Mouse (Mus musculus): Measurements from ENCODE around the gene Adarb1. TPM values are rescaled to one million over a fixed set of nuclear protein-coding genes. Genes with fewer than 3 reads are reported as not detected.

Gene Adarb1
- polyA plus RNA-seq, 2 experiments: 0.92 to 1.2 TPM

DNA sequence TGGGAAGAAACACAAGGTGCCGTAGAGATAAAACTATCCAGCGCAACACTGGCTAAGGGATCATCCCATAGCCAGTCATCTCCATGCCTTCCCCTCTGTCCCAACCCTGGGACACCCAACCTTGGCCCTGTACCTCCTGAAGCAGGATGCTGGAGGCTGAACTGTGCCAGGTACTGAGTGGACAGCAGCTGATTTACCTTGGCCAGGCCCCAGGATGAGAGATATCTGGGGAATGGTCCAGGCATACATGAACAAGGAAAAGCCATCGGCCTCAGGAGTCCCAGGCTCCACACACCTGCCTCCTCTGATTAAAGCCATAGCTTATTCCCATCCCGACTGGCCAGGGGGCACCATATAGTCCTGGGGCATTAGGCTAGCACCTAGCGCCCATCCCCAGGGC is 171.0 kb downstream of the Adarb1 start:
- Histone ChIP-seq H3K27ac (no peak overlapping the region), H3K9me3 (ENCODE audit: control insufficient read depth, low read length) (no peaks in the 10 kb centered on the region), H3K36me3 (replicated peaks; ENCODE audit: control insufficient read depth, insufficient read depth, low read depth) (no peaks in the 10 kb centered on the region), H3K9ac (replicated peaks) (no peak overlapping the region), H3K4me3 (ENCODE audit: insufficient read depth in 1 of 2, low read depth in 2 of 2, low read length in 2 of 2) (no peak overlapping the region), H3K4me1 (replicated peaks; ENCODE audit: control insufficient read depth in 2 of 2, insufficient read depth in 2 of 2, low read length in 1 of 2) (peaks cover 0 to 6% of the 10 kb centered on the region in 2 experiments; a peak in 2 of 4 replicates), H3K27me3 (ENCODE audit: control insufficient read depth, insufficient read depth, low read length) (no peaks in the 10 kb centered on the region), H3K4me2 (ENCODE audit: low read depth) (no peak overlapping the region)
- ATAC-seq (ENCODE audit: insufficient read depth) (no peak), DNase-seq (ENCODE audit: low read depth in 3 of 3, low spot score in 3 of 3) (no peak)
- WGBS (ENCODE audit: insufficient replicate concordance): 74% methylated on average over 5 of the region's 5 CpGs
- TF ChIP-seq EP300 (IDR thresholded peaks at IDR 0.05; ENCODE audit: low read depth): no peak

DNA sequence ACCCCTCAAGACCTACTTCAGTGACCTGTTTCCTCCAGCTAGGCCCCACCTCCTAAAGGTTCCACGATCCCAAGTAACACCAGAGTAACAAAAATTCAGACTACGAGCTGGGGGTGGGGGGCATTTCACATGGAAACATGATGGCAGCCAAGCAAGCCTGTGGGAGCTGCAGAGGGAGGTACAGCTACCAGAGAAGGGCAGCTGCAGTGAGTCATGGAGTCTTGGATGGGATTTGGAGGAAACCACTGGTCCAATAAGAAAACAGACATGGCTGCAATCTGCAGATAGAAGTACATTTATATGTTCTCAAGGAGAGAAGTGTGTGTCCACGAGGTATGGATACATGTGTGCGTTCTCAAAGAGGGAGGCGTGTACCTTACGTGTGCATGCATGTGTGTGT is 173.3 kb downstream of the Adarb1 start:
- H3K4me3 ChIP-seq (ENCODE audit: insufficient read depth in 1 of 2, low read depth in 2 of 2, low read length in 2 of 2): no peak overlapping the region
- no peak overlapping the region for H3K4me2 ChIP-seq (ENCODE audit: low read depth)
- DNase-seq (ENCODE audit: low read depth in 3 of 3, low spot score in 3 of 3): no peak
- no peaks in the 10 kb centered on the region; a peak in 1 of 4 replicates for H3K4me1 ChIP-seq (replicated peaks; ENCODE audit: control insufficient read depth in 2 of 2, insufficient read depth in 2 of 2, low read length in 1 of 2)
- no peaks in the 10 kb centered on the region for H3K27me3 ChIP-seq (ENCODE audit: control insufficient read depth, insufficient read depth, low read length)
- no peaks in the 10 kb centered on the region for H3K36me3 ChIP-seq (replicated peaks; ENCODE audit: control insufficient read depth, insufficient read depth, low read depth)
- no peaks in the 10 kb centered on the region for H3K9me3 ChIP-seq (ENCODE audit: control insufficient read depth, low read length)
- 76% methylated on average over 6 of the region's 6 CpGs for WGBS (ENCODE audit: insufficient replicate concordance)
- no peak overlapping the region for H3K27ac ChIP-seq
- no peak for TF ChIP-seq CTCF (IDR thresholded peaks at IDR 0.05; ENCODE audit: low read depth)
- no peak for ATAC-seq (ENCODE audit: insufficient read depth)
- no peak overlapping the region for H3K9ac ChIP-seq (replicated peaks)

DNA sequence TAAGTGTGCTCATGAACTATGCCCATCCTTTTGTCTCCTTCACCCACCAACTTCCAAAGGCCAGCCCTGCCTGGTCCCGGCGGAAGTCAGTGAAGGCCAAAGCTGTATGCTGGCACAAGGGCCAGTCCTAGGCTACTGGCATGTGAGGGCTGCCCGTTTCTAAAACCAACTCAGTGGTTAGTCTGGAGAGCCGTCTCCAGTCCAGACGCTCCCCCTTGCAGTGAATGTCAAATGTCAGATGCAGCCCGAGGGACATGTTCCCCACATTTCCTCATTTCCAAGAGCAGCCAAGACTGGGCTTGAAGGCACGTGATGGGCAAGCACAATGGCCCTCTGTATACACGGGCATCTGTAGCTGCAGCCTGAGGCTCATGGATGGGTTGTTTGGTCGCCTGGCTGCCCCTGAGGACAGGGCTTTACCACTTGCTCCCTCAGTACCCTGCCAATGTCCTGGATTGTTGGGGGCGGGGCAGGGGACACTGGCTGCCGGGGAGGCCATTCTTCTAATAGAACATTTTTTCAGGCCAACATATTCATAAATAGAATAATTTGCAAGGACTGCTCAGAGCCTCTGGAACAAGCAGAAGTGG is 174.4 kb downstream of the Adarb1 start:
- Histone ChIP-seq H3K9me3 (ENCODE audit: control insufficient read depth, low read length) (no peaks in the 10 kb centered on the region), H3K4me1 (replicated peaks; ENCODE audit: control insufficient read depth in 2 of 2, insufficient read depth in 2 of 2, low read length in 1 of 2) (no peaks in the 10 kb centered on the region; a peak in 1 of 4 replicates), H3K4me2 (ENCODE audit: low read depth) (no peak overlapping the region), H3K9ac (replicated peaks) (no peak overlapping the region), H3K27me3 (ENCODE audit: control insufficient read depth, insufficient read depth, low read length) (no peaks in the 10 kb centered on the region), H3K36me3 (replicated peaks; ENCODE audit: control insufficient read depth, insufficient read depth, low read depth) (no peaks in the 10 kb centered on the region), H3K4me3 (ENCODE audit: insufficient read depth in 1 of 2, low read depth in 2 of 2, low read length in 2 of 2) (no peak overlapping the region), H3K27ac (no peak overlapping the region)
- 63% methylated on average over 11 of the region's 11 CpGs for WGBS (ENCODE audit: insufficient replicate concordance)
- ATAC-seq (ENCODE audit: insufficient read depth) (no peak), DNase-seq (ENCODE audit: low read depth in 3 of 3, low spot score in 3 of 3) (no peak)
- TF ChIP-seq EP300 (IDR thresholded peaks at IDR 0.05; ENCODE audit: low read depth) (no peak), CTCF (IDR thresholded peaks at IDR 0.05; ENCODE audit: low read depth) (no peak)

DNA sequence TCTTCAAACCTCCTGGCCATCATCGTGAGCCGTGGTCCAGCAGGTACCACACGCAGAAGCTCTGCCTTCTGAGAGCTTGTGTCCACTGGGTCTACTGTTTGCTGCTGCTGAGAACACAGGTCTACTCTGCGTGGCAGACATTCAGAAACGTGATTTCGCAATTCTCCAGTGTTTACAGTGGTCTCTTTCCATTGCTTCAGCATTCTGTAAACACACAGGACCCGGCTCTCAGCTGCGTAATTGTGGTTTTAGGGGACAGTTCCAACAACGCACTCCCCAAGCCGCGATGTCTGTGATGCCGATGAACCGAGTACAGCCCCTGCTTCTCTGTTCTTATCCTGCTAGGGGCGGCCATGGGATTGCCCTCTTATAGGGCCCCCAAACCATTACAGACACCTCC is 175.2 kb downstream of the Adarb1 start:
- ATAC-seq (ENCODE audit: insufficient read depth) (peak; percentile 22; the same call in 1 of the 2 replicates), DNase-seq (ENCODE audit: low read depth in 3 of 3, low spot score in 3 of 3) (no peak)
- Histone ChIP-seq H3K27ac (no peak overlapping the region), H3K27me3 (ENCODE audit: control insufficient read depth, insufficient read depth, low read length) (no peaks in the 10 kb centered on the region), H3K9me3 (ENCODE audit: control insufficient read depth, low read length) (no peaks in the 10 kb centered on the region), H3K4me3 (ENCODE audit: insufficient read depth in 1 of 2, low read depth in 2 of 2, low read length in 2 of 2) (no peak overlapping the region), H3K4me2 (ENCODE audit: low read depth) (0 out of 2 replicates have a peak overlapping the region, but pooled peaks have one; percentile 6), H3K4me1 (replicated peaks; ENCODE audit: control insufficient read depth in 2 of 2, insufficient read depth in 2 of 2, low read length in 1 of 2) (peaks cover under 1 to 3% of the 10 kb centered on the region in 2 experiments; a peak in 3 of 4 replicates), H3K36me3 (replicated peaks; ENCODE audit: control insufficient read depth, insufficient read depth, low read depth) (no peaks in the 10 kb centered on the region), H3K9ac (replicated peaks) (no peak overlapping the region)
- no peak for TF ChIP-seq EP300 (IDR thresholded peaks at IDR 0.05; ENCODE audit: low read depth)
- TF ChIP-seq CTCF (IDR thresholded peaks at IDR 0.05; ENCODE audit: low read depth): no peak
- WGBS (ENCODE audit: insufficient replicate concordance): 56% methylated on average over 14 of the region's 14 CpGs

DNA sequence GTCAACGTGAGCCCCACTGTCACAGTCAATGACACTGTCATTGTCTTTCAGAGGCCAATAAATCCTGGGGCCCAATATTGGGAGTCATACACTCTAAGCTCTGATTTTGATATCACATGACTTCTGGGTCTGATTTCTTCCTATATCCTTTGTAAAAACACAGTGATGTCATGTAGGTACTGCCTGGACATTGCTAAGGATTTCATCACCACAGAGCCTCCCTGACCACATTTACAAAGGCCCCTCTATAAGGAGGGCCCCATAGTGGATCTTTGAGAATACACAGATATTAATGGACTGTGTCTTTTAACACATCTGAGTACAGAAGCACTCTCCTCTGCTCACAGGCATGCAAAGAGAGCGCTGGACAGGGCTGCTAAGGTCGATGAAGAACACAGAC is 175.7 kb downstream of the Adarb1 start:
- no peaks in the 10 kb centered on the region for H3K36me3 ChIP-seq (replicated peaks; ENCODE audit: control insufficient read depth, insufficient read depth, low read depth)
- no peak overlapping the region for H3K27ac ChIP-seq
- no peak overlapping the region for H3K4me2 ChIP-seq (ENCODE audit: low read depth)
- no peak overlapping the region for H3K4me3 ChIP-seq (ENCODE audit: insufficient read depth in 1 of 2, low read depth in 2 of 2, low read length in 2 of 2)
- no peak for TF ChIP-seq EP300 (IDR thresholded peaks at IDR 0.05; ENCODE audit: low read depth)
- TF ChIP-seq CTCF (IDR thresholded peaks at IDR 0.05; ENCODE audit: low read depth): no peak
- ATAC-seq (ENCODE audit: insufficient read depth) (no peak), DNase-seq (ENCODE audit: low read depth in 3 of 3, low spot score in 3 of 3) (no peak)
- WGBS (ENCODE audit: insufficient replicate concordance): 55% methylated on average over 3 of the region's 3 CpGs
- H3K9me3 ChIP-seq (ENCODE audit: control insufficient read depth, low read length): no peaks in the 10 kb centered on the region
- no peak overlapping the region for H3K9ac ChIP-seq (replicated peaks)
- no peaks in the 10 kb centered on the region for H3K27me3 ChIP-seq (ENCODE audit: control insufficient read depth, insufficient read depth, low read length)
- peaks cover 3 to 8% of the 10 kb centered on the region in 2 experiments; a peak in 3 of 4 replicates for H3K4me1 ChIP-seq (replicated peaks; ENCODE audit: control insufficient read depth in 2 of 2, insufficient read depth in 2 of 2, low read length in 1 of 2)

Data from liver, embryonic 14.5 days (tissue).